In genomic region chr17:13124241-13124640, GRCm38 (mm10) we compare ENCODE assay signal across 26 mouse cellular contexts. TPM values are rescaled to one million over a fixed set of nuclear protein-coding genes. Genes with fewer than 3 reads are reported as not detected.
A peak's percentile ranks its signal among the peaks of the same experiment; 100 is the strongest.
DNase-seq lines count a peak whose midpoint lies in the region; ATAC-seq and TF ChIP-seq lines count a peak whose summit lies in the region.
"Not testable (repeated sequence)": the region's sequence is repeated elsewhere in the genome, so short reads cannot be mapped to it uniquely, and the experiment has no call there.
"Had no signal": no experiment of that assay in that cellular context is flagged by ENCODE, and none has a peak within 500 bp of the region (broad histone marks: within the 10 kb centered on the region; RNA-seq: fewer than 3 reads in every experiment).

No protein-coding gene starts in this region.

- H3K79me2 ChIP-seq in CH12.LX (replicated peaks; ENCODE audit: control insufficient read depth, extremely low read depth, insufficient read depth, poor library complexity, severe bottlenecking) = not testable (repeated sequence)

- not testable (repeated sequence) for H3K4me2 ChIP-seq in CH12.LX (ENCODE audit: insufficient read depth, low read depth, poor library complexity, severe bottlenecking); forebrain, postnatal 0 days (ENCODE audit: low read depth); hindbrain, embryonic 14.5 days (replicated peaks); intestine, postnatal 0 days (replicated peaks; ENCODE audit: low read depth); liver, postnatal 0 days (ENCODE audit: low read depth, low read length); midbrain, embryonic 13.5 days (replicated peaks); midbrain, postnatal 0 days (ENCODE audit: low read depth, low read length, poor library complexity, severe bottlenecking); neural tube, embryonic 14.5 days (ENCODE audit: low read depth, low read length)

- 26% methylated on average over 2 of the region's 3 CpGs for WGBS in forebrain, postnatal 0 days
- WGBS in hindbrain, embryonic 14.5 days = 17% methylated on average over 2 of the region's 3 CpGs
- WGBS in intestine, postnatal 0 days = 38% methylated on average over 2 of the region's 3 CpGs
- WGBS in liver, postnatal 0 days (ENCODE audit: insufficient replicate concordance) = 31% methylated on average over 2 of the region's 3 CpGs
- WGBS in midbrain, embryonic 13.5 days = 37% methylated on average over 2 of the region's 3 CpGs
- WGBS in midbrain, postnatal 0 days = 36% methylated on average over 2 of the region's 3 CpGs
- WGBS in neural tube, embryonic 14.5 days = 35% methylated on average over 2 of the region's 3 CpGs

- dilution Hi-C loops in CH12.LX (cut with MboI; ENCODE audit: extremely low pct_ligation_motif_present, extremely low pct_unique_long_range_greater_than_20kb, low sequenced_read_pairs) = not testable (repeated sequence)

- H3K27ac ChIP-seq in CH12.LX (ENCODE audit: insufficient read depth, low read depth); forebrain, postnatal 0 days (ENCODE audit: low read depth, low read length); hindbrain, embryonic 14.5 days; intestine, postnatal 0 days (ENCODE audit: low read depth, low read length); liver, postnatal 0 days (ENCODE audit: low read depth); midbrain, embryonic 13.5 days; midbrain, postnatal 0 days (ENCODE audit: low read depth, low read length); neural tube, embryonic 14.5 days (ENCODE audit: low read depth, low read length): not testable (repeated sequence)

- not testable (repeated sequence) for H3K36me3 ChIP-seq in CH12.LX (replicated peaks in 1 of 2; ENCODE audit: control insufficient read depth in 1 of 2, insufficient read depth in 1 of 2, low read length in 1 of 2); forebrain, postnatal 0 days (ENCODE audit: insufficient read depth); hindbrain, embryonic 14.5 days (replicated peaks; ENCODE audit: control insufficient read depth, insufficient read depth); intestine, postnatal 0 days (ENCODE audit: control insufficient read depth, insufficient read depth); liver, postnatal 0 days (replicated peaks; ENCODE audit: insufficient read depth, low read length); midbrain, embryonic 13.5 days; midbrain, postnatal 0 days (ENCODE audit: insufficient read depth, low read length); neural tube, embryonic 14.5 days (ENCODE audit: control insufficient read depth, insufficient read depth, low read length)

- H3K4me1 ChIP-seq in CH12.LX (ENCODE audit: control insufficient read depth in 1 of 2, insufficient read depth in 2 of 2); forebrain, postnatal 0 days (ENCODE audit: insufficient read depth); hindbrain, embryonic 14.5 days (replicated peaks; ENCODE audit: control insufficient read depth, insufficient read depth, low read length); intestine, postnatal 0 days (replicated peaks; ENCODE audit: control insufficient read depth, insufficient read depth, low read length); liver, postnatal 0 days (ENCODE audit: insufficient read depth); midbrain, embryonic 13.5 days (replicated peaks); midbrain, postnatal 0 days (ENCODE audit: insufficient read depth, low read length); neural tube, embryonic 14.5 days (ENCODE audit: control insufficient read depth, insufficient read depth, low read length): not testable (repeated sequence)

- not testable (repeated sequence) for TF ChIP-seq EP300 in CH12.LX (IDR thresholded peaks at IDR 0.05; ENCODE audit: low read length); liver, postnatal 0 days (IDR thresholded peaks at IDR 0.05; ENCODE audit: low read depth)

- not testable (repeated sequence) for H3K9me3 ChIP-seq in CH12.LX (replicated peaks; ENCODE audit: low read length); forebrain, postnatal 0 days (ENCODE audit: low read length); hindbrain, embryonic 14.5 days (ENCODE audit: control insufficient read depth, low read length); intestine, postnatal 0 days (ENCODE audit: control insufficient read depth); liver, postnatal 0 days (ENCODE audit: low read length); midbrain, embryonic 13.5 days; midbrain, postnatal 0 days (ENCODE audit: low read length); neural tube, embryonic 14.5 days (ENCODE audit: control insufficient read depth, low read length)

- TF ChIP-seq POLR2A in CH12.LX (IDR thresholded peaks at IDR 0.05; ENCODE audit: low read depth, low read length) = not testable (repeated sequence)

- not testable (repeated sequence) for H3K9ac ChIP-seq in CH12.LX (ENCODE audit: insufficient read depth, low read depth); forebrain, postnatal 0 days; hindbrain, embryonic 14.5 days; intestine, postnatal 0 days (ENCODE audit: low read depth, low read length); liver, postnatal 0 days (replicated peaks); midbrain, embryonic 13.5 days (replicated peaks); midbrain, postnatal 0 days (replicated peaks; ENCODE audit: low read length, poor library complexity, severe bottlenecking); neural tube, embryonic 14.5 days (replicated peaks; ENCODE audit: low read depth, low read length)

- in situ Hi-C loops in CH12.LX (cut with MboI; ENCODE audit: low pct_ligation_motif_present, low pct_unique_long_range_greater_than_20kb, low sequenced_read_pairs) = not testable (repeated sequence)

- H3K27me3 ChIP-seq in CH12.LX (replicated peaks); forebrain, postnatal 0 days (ENCODE audit: insufficient read depth, low read length); hindbrain, embryonic 14.5 days (ENCODE audit: control insufficient read depth, insufficient read depth, low read length); intestine, postnatal 0 days (replicated peaks; ENCODE audit: control insufficient read depth, insufficient read depth, low read length); liver, postnatal 0 days (ENCODE audit: insufficient read depth, low read length); midbrain, embryonic 13.5 days; midbrain, postnatal 0 days (ENCODE audit: insufficient read depth, low read length); neural tube, embryonic 14.5 days (ENCODE audit: control insufficient read depth, insufficient read depth, low read length): not testable (repeated sequence)

- not testable (repeated sequence) for TF ChIP-seq RAD21 in CH12.LX (IDR thresholded peaks at IDR 0.05; ENCODE audit: low read depth, low read length)

- TF ChIP-seq CTCF in CH12.LX (conservative IDR thresholded peaks at IDR 0.05 in 1 of 2, IDR thresholded peaks at IDR 0.05 in 1 of 2; ENCODE audit: low read depth in 2 of 2, low read length in 2 of 2) = peak in 1 of 2 experiments; percentile 36; a peak in 1 of 4 replicates
- TF ChIP-seq CTCF in forebrain, postnatal 0 days (IDR thresholded peaks at IDR 0.05; ENCODE audit: low read depth) = not testable (repeated sequence)
- TF ChIP-seq CTCF in intestine, postnatal 0 days (IDR thresholded peaks at IDR 0.05; ENCODE audit: low read depth) = peak; percentile 24; the same call in 1 of the 2 replicates
- TF ChIP-seq CTCF in liver, postnatal 0 days (IDR thresholded peaks at IDR 0.05; ENCODE audit: low read depth) = 0 out of 2 replicates have a peak, but pooled peaks have one; percentile 13
- TF ChIP-seq CTCF in midbrain, postnatal 0 days (IDR thresholded peaks at IDR 0.05) = peak; percentile 26

- DNase-seq in CH12.LX (ENCODE audit: extremely low read depth); forebrain, postnatal 0 days; hindbrain, embryonic 14.5 days (ENCODE audit: low spot score); liver, postnatal 0 days; midbrain, postnatal 0 days (ENCODE audit: low spot score): not testable (repeated sequence)

- peak; percentile 42; the same call in 1 of the 2 replicates for ATAC-seq in forebrain, postnatal 0 days
- ATAC-seq in hindbrain, embryonic 14.5 days (ENCODE audit: low FRiP score) = peak; percentile 10; the same call in 1 of the 2 replicates
- ATAC-seq in intestine, postnatal 0 days; liver, postnatal 0 days: not testable (repeated sequence)
- ATAC-seq in midbrain, embryonic 13.5 days = 0 out of 2 replicates have a peak, but pooled peaks have one; percentile 21
- peak; percentile 32 for ATAC-seq in midbrain, postnatal 0 days (ENCODE audit: low FRiP score)
- peak; percentile 21; the same call in 1 of the 2 replicates for ATAC-seq in neural tube, embryonic 14.5 days (ENCODE audit: low read depth)

- not testable (repeated sequence) for H3K4me3 ChIP-seq in CH12.LX (replicated peaks in 1 of 3; ENCODE audit: low read depth in 2 of 3, low read length in 2 of 3, poor library complexity in 1 of 3); forebrain, postnatal 0 days (ENCODE audit: low read depth, low read length); hindbrain, embryonic 14.5 days (replicated peaks; ENCODE audit: low read length); intestine, postnatal 0 days (ENCODE audit: low read depth, low read length); liver, postnatal 0 days (ENCODE audit: low read depth, low read length); midbrain, embryonic 13.5 days (replicated peaks); midbrain, postnatal 0 days (ENCODE audit: low read depth, low read length); neural tube, embryonic 14.5 days (ENCODE audit: low read depth, low read length)

RNA-seq across cellular contexts. Expression of gene Unc93a, which starts 7.4 kb away (rescaled TPM):
- total RNA-seq in CH12.LX (2012; rRNA removed) (0.55 and 0.71 TPM in 2 replicates), CH12.LX (2014; rRNA removed) (2.2 and 2.7 TPM in 2 replicates)
- polyA plus RNA-seq in CH12.LX (2012; ENCODE audit: insufficient read length, low read depth) = 2.0 and 2.4 TPM in 2 replicates
- total RNA-seq in forebrain, postnatal 0 days (2014; rRNA removed) = 0.08 and 0.14 TPM in 2 replicates
- 0.11 and 0.22 TPM in 2 replicates for polyA plus RNA-seq in forebrain, postnatal 0 days (2015; fragmentation: Nextera tagmentation; extraction: Ambion mirVana)
- not detected in 2 replicates for polyA plus RNA-seq in hindbrain, embryonic 14.5 days (2014; fragmentation: Nextera tagmentation; extraction: Ambion mirVana)
- 0.16 and 0.20 TPM in 2 replicates for polyA plus RNA-seq in intestine, postnatal 0 days (2015; fragmentation: Nextera tagmentation; extraction: Ambion mirVana)
- 0.05 TPM in 1 of 2 replicates, not detected in the other for polyA plus RNA-seq in liver, postnatal 0 days (2015; fragmentation: Nextera tagmentation; extraction: Ambion mirVana)
- polyA plus RNA-seq in midbrain, embryonic 13.5 days (2015; fragmentation: Nextera tagmentation; extraction: Ambion mirVana) = 0.07 TPM in 1 of 2 replicates, not detected in the other
- total RNA-seq in midbrain, postnatal 0 days (2014; rRNA removed) = 0.14 TPM in 1 of 2 replicates, not detected in the other
- 0.05 and 0.17 TPM in 2 replicates for polyA plus RNA-seq in midbrain, postnatal 0 days (2015; fragmentation: Nextera tagmentation; extraction: Ambion mirVana)
- not detected in 2 replicates for polyA plus RNA-seq in neural tube, embryonic 14.5 days (2014; fragmentation: Nextera tagmentation; extraction: Ambion mirVana)
- total RNA-seq: gastrocnemius, adult 18-20 months; gastrocnemius, postnatal 36 days; granulocyte monocyte progenitor cell, adult 5-6 weeks; heart, adult 8-10 months; heart, postnatal 25 days had no signal
- polyA plus RNA-seq: cerebellum, adult 2 months; cortical plate, adult 2 months; embryonic facial prominence, embryonic 10.5 days; embryonic facial prominence, embryonic 13.5 days; erythroblast, embryonic 14.5 days; forebrain, embryonic 12.5 days; forebrain, embryonic 15.5 days; G1E; heart, embryonic 11.5 days; heart, embryonic 14.5 days; heart, postnatal 0 days; hindbrain, embryonic 10.5 days; hindbrain, embryonic 13.5 days had no signal
